Mouse (Mus musculus) thymus, adult 2 months (tissue): ENCODE measurements around the gene Gpc4. TPM values are rescaled to one million over a fixed set of nuclear protein-coding genes. Genes with fewer than 3 reads are reported as not detected.

Experiments used
- DNase-seq: peaks from one replicate; pipeline ENCODE4 v3.0.0; 2021
- H3K27ac ChIP-seq: fragments of 200-500 bp; 2 replicates; pipeline ENCODE4 v1.5.1; 2012; ENCODE audit warnings: low read length, control low read depth; ENCODE audit not compliant: control insufficient read depth, insufficient read depth
- H3K27me3 ChIP-seq: fragments of 200-500 bp; 2 replicates; pipeline ENCODE4 v1.6.1; 2012; ENCODE audit warnings: mild to moderate bottlenecking, low read length, moderate library complexity, mixed read lengths; ENCODE audit not compliant: control insufficient read depth, insufficient read depth
- H3K36me3 ChIP-seq: fragments of 200-500 bp; 2 replicates; pipeline ENCODE4 v1.6.1; 2012; ENCODE audit warnings: mild to moderate bottlenecking, low read length, moderate library complexity; ENCODE audit not compliant: control insufficient read depth, insufficient read depth
- H3K4me1 ChIP-seq: fragments of 200-500 bp; replicated peaks from 2 replicates; pipeline ENCODE4 v1.6.1; 2012; ENCODE audit warnings: low read length; ENCODE audit not compliant: control insufficient read depth, insufficient read depth
- H3K4me3 ChIP-seq: fragments of 200-500 bp; 2 replicates; pipeline ENCODE4 v1.5.1; 2012; ENCODE audit warnings: mild to moderate bottlenecking, low read length, control low read depth, moderate library complexity; ENCODE audit not compliant: control insufficient read depth, insufficient read depth
- CTCF ChIP-seq: fragments of 200-500 bp; IDR thresholded peaks from 2 replicates; pipeline ENCODE4 v1.5.1; 2012; ENCODE audit warnings: mild to moderate bottlenecking, control low read depth, low read length, moderate library complexity, borderline replicate concordance; ENCODE audit not compliant: control insufficient read depth, poor library complexity, insufficient read depth; ENCODE audit errors: extremely low read depth
- POLR2A ChIP-seq: fragments of 200-500 bp; IDR thresholded peaks from 2 replicates; pipeline ENCODE4 v1.6.1; 2012; ENCODE audit warnings: mild to moderate bottlenecking, low read length, control low read depth, moderate library complexity; ENCODE audit not compliant: control insufficient read depth, poor library complexity, insufficient read depth; ENCODE audit errors: extremely low read depth
- WGBS: fragments of 180-500 bp; shearing (Covaris S2); methylation state at CpG from one replicate; pipeline ENCODE4 v1.1.7; 2018; 5-methylcytosine and 5-hydroxymethylcytosine counted together
- polyA plus RNA-seq: library from polyadenylated mRNA; depleted of rRNA; stranded (reverse); fragments of >200 nt; gene quantifications from 2 replicates; pipeline ENCODE4 v1.2.3, GENCODE M21; 2012

Gpc4 gene
- polyA plus RNA-seq, 1 experiment: 5.0 TPM

- Histone ChIP-seq H3K27ac (no peak overlapping the region), H3K36me3 (no peaks in the 10 kb centered on the region), H3K4me1 (no peaks in the 10 kb centered on the region), H3K4me3 (no peak overlapping the region), H3K27me3 (no peaks in the 10 kb centered on the region)
- DNase-seq: no peak
- 56% methylated on average over 6 of the region's 6 CpGs for WGBS
- TF ChIP-seq CTCF (no peak), POLR2A (no peak)
Observed at GRCm38 (mm10) chrX:52101445-52101844, 63.6 kb downstream of the Gpc4 start.

GRCm38 (mm10) chrX:52087726-52088348 lies 77.2 kb downstream of the Gpc4 start:
- no peaks in the 10 kb centered on the region for H3K36me3 ChIP-seq
- DNase-seq: no peak
- no peaks in the 10 kb centered on the region for H3K27me3 ChIP-seq
- H3K27ac ChIP-seq: no peak overlapping the region
- no peaks in the 10 kb centered on the region for H3K4me1 ChIP-seq
- no peak for TF ChIP-seq POLR2A
- no peak for TF ChIP-seq CTCF
- WGBS: 46% methylated on average over 7 of the region's 7 CpGs
- H3K4me3 ChIP-seq: no peak overlapping the region

DNA sequence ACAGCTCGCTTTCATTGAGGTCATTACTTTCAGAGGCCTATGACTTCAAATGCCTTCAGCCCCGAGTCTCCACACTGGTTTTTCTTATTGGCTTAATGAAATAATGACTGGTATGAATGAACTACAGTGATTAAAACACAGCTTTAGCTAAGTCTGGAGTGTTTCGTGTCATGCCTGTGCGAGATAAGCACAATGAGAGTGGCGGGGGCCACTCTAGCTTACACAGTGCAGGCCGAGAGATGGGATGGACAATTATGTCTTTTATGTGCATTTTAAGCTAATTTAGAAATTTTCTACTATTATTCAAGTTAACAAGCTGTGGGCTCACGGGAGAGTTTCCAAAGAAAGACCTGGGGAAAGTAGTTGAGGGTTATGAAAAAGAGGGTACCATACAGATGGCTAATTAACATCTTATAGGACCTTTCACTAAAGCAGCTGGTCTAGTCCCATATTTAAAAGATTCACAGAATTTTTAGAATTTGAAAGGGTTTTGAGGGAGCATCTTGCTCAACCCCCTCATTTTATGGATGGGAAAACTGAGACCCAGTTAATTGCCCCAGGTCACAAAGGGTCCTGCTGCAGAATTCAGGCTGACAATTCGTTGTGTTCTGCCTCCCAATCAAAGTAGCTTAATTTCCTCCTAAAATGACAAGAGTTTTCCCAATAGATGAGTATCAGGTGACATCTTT lies 78.0 kb downstream of the Gpc4 start:
- Histone ChIP-seq H3K36me3 (no peaks in the 10 kb centered on the region), H3K4me3 (no peak overlapping the region), H3K4me1 (no peaks in the 10 kb centered on the region), H3K27me3 (no peaks in the 10 kb centered on the region), H3K27ac (no peak overlapping the region)
- no peak for DNase-seq
- WGBS: 88% methylated on average over 8 of the region's 8 CpGs
- TF ChIP-seq POLR2A (no peak), CTCF (no peak)

DNA sequence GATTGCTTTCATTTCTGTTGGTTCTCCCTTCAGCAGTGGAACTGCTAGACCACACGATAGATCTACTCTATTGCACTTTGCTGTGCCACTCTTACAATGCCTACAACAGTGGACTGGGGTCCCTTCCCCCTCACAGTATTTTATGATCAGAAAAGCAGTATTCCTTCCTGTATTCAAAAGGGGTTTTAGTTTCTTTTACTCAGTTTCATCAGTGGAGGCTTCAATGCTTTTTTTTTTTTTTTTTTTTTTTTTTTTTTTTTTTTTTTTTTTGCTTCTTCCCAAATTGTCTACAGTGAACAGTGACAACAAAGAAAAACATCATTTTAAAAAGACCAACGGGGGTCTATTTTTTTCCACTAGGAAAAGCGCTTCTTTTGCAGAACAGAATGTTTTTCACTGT lies 81.5 kb downstream of the Gpc4 start:
- no peak for DNase-seq
- no peaks in the 10 kb centered on the region for H3K27me3 ChIP-seq
- no peak overlapping the region for H3K27ac ChIP-seq
- 75% methylated on average over 3 of the region's 3 CpGs for WGBS
- no peaks in the 10 kb centered on the region for H3K36me3 ChIP-seq
- H3K4me1 ChIP-seq: no peaks in the 10 kb centered on the region
- TF ChIP-seq POLR2A: no peak
- no peak for TF ChIP-seq CTCF
- no peak overlapping the region for H3K4me3 ChIP-seq

DNA sequence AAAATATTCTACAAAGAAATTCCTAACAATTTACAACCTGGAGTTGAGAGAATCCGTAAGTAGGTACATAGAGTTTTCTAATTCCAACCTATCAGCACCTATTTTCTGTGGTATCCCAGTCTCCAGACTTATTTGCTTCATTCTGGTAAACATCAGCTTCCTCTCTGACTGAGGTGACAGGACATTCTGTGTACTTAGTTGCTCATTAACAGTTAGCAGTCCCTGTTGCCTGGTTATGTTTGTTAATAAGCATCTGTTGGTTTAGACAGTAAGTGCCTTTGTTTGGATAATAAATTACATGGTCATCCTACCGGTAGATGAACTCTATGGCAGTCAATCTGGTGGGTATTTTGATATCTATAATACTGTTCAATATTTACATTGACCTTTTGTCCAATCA lies 92.6 kb downstream of the Gpc4 start:
- DNase-seq: no peak
- Histone ChIP-seq H3K36me3 (no peaks in the 10 kb centered on the region), H3K4me1 (no peaks in the 10 kb centered on the region), H3K27ac (no peak overlapping the region), H3K27me3 (no peaks in the 10 kb centered on the region), H3K4me3 (no peak overlapping the region)
- WGBS: 94% methylated on average over 2 of the region's 2 CpGs
- no peak for TF ChIP-seq POLR2A
- no peak for TF ChIP-seq CTCF

- no peaks in the 10 kb centered on the region for H3K27me3 ChIP-seq
- H3K4me3 ChIP-seq: no peak overlapping the region
- H3K4me1 ChIP-seq: no peaks in the 10 kb centered on the region
- WGBS: 61% methylated on average over 13 of the region's 13 CpGs
- H3K36me3 ChIP-seq: no peaks in the 10 kb centered on the region
- no peak for DNase-seq
- no peak overlapping the region for H3K27ac ChIP-seq
- TF ChIP-seq POLR2A (no peak), CTCF (no peak)
Observed at GRCm38 (mm10) chrX:52053416-52053815, 111.6 kb downstream of the Gpc4 start.

DNA sequence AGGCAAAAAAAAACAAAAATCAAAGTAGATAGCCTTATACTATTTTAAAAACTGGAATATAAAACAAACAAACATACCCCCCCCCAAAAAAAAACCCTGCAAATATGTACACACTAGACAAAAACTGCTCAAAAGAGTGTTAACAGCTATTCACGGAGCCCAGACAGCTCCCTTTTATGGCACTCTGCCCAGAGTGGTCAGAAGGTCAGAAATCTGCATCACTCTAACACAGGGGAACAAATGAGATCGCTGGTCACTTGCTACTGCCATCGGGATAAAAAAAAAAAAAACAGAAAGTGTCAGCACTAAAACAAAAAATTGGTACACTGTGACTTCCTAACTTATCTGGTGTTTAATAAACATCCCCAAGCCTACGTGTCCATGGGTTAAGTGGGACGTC lies 113.0 kb downstream of the Gpc4 start:
- TF ChIP-seq POLR2A: no peak
- no peak for TF ChIP-seq CTCF
- Histone ChIP-seq H3K4me3 (no peak overlapping the region), H3K36me3 (no peaks in the 10 kb centered on the region), H3K27ac (no peak overlapping the region), H3K4me1 (no peaks in the 10 kb centered on the region), H3K27me3 (no peaks in the 10 kb centered on the region)
- no peak for DNase-seq
- WGBS: 91% methylated on average over 5 of the region's 5 CpGs
